Mouse (Mus musculus): ENCODE measurements at regions not wholly inside any gene's neighbourhood (a gene's known extent, or its start where the extent isn't known, plus 50 kb on each side); places are given as distances from the start of the nearest gene placed in this dataset.

- Histone ChIP-seq H3K27ac (ENCODE audit: control insufficient read depth, insufficient read depth, low read depth, low read length) (no peak overlapping the region), H3K27me3 (ENCODE audit: control insufficient read depth, insufficient read depth, low read length) (no peaks in the 10 kb centered on the region), H3K4me1 (ENCODE audit: control insufficient read depth, insufficient read depth, low read length) (no peaks in the 10 kb centered on the region), H3K4me3 (ENCODE audit: control insufficient read depth, low read depth, low read length) (no peak overlapping the region), H3K36me3 (ENCODE audit: control insufficient read depth, insufficient read depth, low read length) (no peaks in the 10 kb centered on the region)
- TF ChIP-seq POLR2A (IDR thresholded peaks at IDR 0.05; ENCODE audit: control insufficient read depth, low read depth, low read length) (no peak), CTCF (IDR thresholded peaks at IDR 0.05; ENCODE audit: control insufficient read depth, insufficient read depth, insufficient replicate concordance, low read depth, low read length) (no peak)
These were observed 105.9 kb upstream of the Mgat5 start for GRCm38 (mm10) chr1:127098871-127099420.

GRCm38 (mm10) chr1:127087616-127088015 lies 117.2 kb upstream of the Mgat5 start:
- Histone ChIP-seq H3K36me3 (ENCODE audit: control insufficient read depth, insufficient read depth, low read length) (no peaks in the 10 kb centered on the region), H3K4me3 (ENCODE audit: control insufficient read depth, low read depth, low read length) (no peak overlapping the region), H3K4me1 (ENCODE audit: control insufficient read depth, insufficient read depth, low read length) (no peaks in the 10 kb centered on the region), H3K27me3 (ENCODE audit: control insufficient read depth, insufficient read depth, low read length) (no peaks in the 10 kb centered on the region), H3K27ac (ENCODE audit: control insufficient read depth, insufficient read depth, low read depth, low read length) (no peak overlapping the region)
- no peak for TF ChIP-seq POLR2A (IDR thresholded peaks at IDR 0.05; ENCODE audit: control insufficient read depth, low read depth, low read length)
- no peak for TF ChIP-seq CTCF (IDR thresholded peaks at IDR 0.05; ENCODE audit: control insufficient read depth, insufficient read depth, insufficient replicate concordance, low read depth, low read length)

- Histone ChIP-seq H3K4me3 (ENCODE audit: control insufficient read depth, low read depth, low read length) (no peak overlapping the region), H3K4me1 (ENCODE audit: control insufficient read depth, insufficient read depth, low read length) (no peaks in the 10 kb centered on the region), H3K27me3 (ENCODE audit: control insufficient read depth, insufficient read depth, low read length) (no peaks in the 10 kb centered on the region), H3K36me3 (ENCODE audit: control insufficient read depth, insufficient read depth, low read length) (no peaks in the 10 kb centered on the region), H3K27ac (ENCODE audit: control insufficient read depth, insufficient read depth, low read depth, low read length) (no peak overlapping the region)
- TF ChIP-seq POLR2A (IDR thresholded peaks at IDR 0.05; ENCODE audit: control insufficient read depth, low read depth, low read length), result no peak
- TF ChIP-seq CTCF (IDR thresholded peaks at IDR 0.05; ENCODE audit: control insufficient read depth, insufficient read depth, insufficient replicate concordance, low read depth, low read length), result no peak
These were observed 118.8 kb upstream of the Mgat5 start for GRCm38 (mm10) chr1:127085988-127086387.

- no peak overlapping the region for H3K4me3 ChIP-seq (ENCODE audit: control insufficient read depth, low read depth, low read length)
- H3K27ac ChIP-seq (ENCODE audit: control insufficient read depth, insufficient read depth, low read depth, low read length), result no peak overlapping the region
- no peaks in the 10 kb centered on the region for H3K27me3 ChIP-seq (ENCODE audit: control insufficient read depth, insufficient read depth, low read length)
- no peaks in the 10 kb centered on the region for H3K36me3 ChIP-seq (ENCODE audit: control insufficient read depth, insufficient read depth, low read length)
- no peaks in the 10 kb centered on the region for H3K4me1 ChIP-seq (ENCODE audit: control insufficient read depth, insufficient read depth, low read length)
- no peak for TF ChIP-seq POLR2A (IDR thresholded peaks at IDR 0.05; ENCODE audit: control insufficient read depth, low read depth, low read length)
- no peak for TF ChIP-seq CTCF (IDR thresholded peaks at IDR 0.05; ENCODE audit: control insufficient read depth, insufficient read depth, insufficient replicate concordance, low read depth, low read length)
These were observed 121.0 kb upstream of the Mgat5 start for GRCm38 (mm10) chr1:127083761-127084308.

- H3K36me3 ChIP-seq (ENCODE audit: control insufficient read depth, insufficient read depth, low read length), result no peaks in the 10 kb centered on the region
- no peak overlapping the region for H3K4me3 ChIP-seq (ENCODE audit: control insufficient read depth, low read depth, low read length)
- H3K27ac ChIP-seq (ENCODE audit: control insufficient read depth, insufficient read depth, low read depth, low read length), result no peak overlapping the region
- TF ChIP-seq CTCF (IDR thresholded peaks at IDR 0.05; ENCODE audit: control insufficient read depth, insufficient read depth, insufficient replicate concordance, low read depth, low read length) (no peak), POLR2A (IDR thresholded peaks at IDR 0.05; ENCODE audit: control insufficient read depth, low read depth, low read length) (no peak)
- no peaks in the 10 kb centered on the region for H3K4me1 ChIP-seq (ENCODE audit: control insufficient read depth, insufficient read depth, low read length)
- H3K27me3 ChIP-seq (ENCODE audit: control insufficient read depth, insufficient read depth, low read length), result no peaks in the 10 kb centered on the region
These were observed 125.8 kb upstream of the Mgat5 start for GRCm38 (mm10) chr1:127079012-127079411.

- H3K27ac ChIP-seq (ENCODE audit: control insufficient read depth, insufficient read depth, low read depth, low read length), result no peak overlapping the region
- no peaks in the 10 kb centered on the region for H3K27me3 ChIP-seq (ENCODE audit: control insufficient read depth, insufficient read depth, low read length)
- no peak overlapping the region for H3K4me3 ChIP-seq (ENCODE audit: control insufficient read depth, low read depth, low read length)
- no peaks in the 10 kb centered on the region for H3K36me3 ChIP-seq (ENCODE audit: control insufficient read depth, insufficient read depth, low read length)
- H3K4me1 ChIP-seq (ENCODE audit: control insufficient read depth, insufficient read depth, low read length), result no peaks in the 10 kb centered on the region
- no peak for TF ChIP-seq POLR2A (IDR thresholded peaks at IDR 0.05; ENCODE audit: control insufficient read depth, low read depth, low read length)
- TF ChIP-seq CTCF (IDR thresholded peaks at IDR 0.05; ENCODE audit: control insufficient read depth, insufficient read depth, insufficient replicate concordance, low read depth, low read length), result no peak
These were observed 142.4 kb upstream of the Mgat5 start for GRCm38 (mm10) chr1:127062430-127062829.

- H3K4me3 ChIP-seq (ENCODE audit: control insufficient read depth, low read depth, low read length), result no peak overlapping the region
- TF ChIP-seq POLR2A (IDR thresholded peaks at IDR 0.05; ENCODE audit: control insufficient read depth, low read depth, low read length) (no peak), CTCF (IDR thresholded peaks at IDR 0.05; ENCODE audit: control insufficient read depth, insufficient read depth, insufficient replicate concordance, low read depth, low read length) (no peak)
- H3K27me3 ChIP-seq (ENCODE audit: control insufficient read depth, insufficient read depth, low read length), result no peaks in the 10 kb centered on the region
These were observed 158.9 kb upstream of the Mgat5 start for GRCm38 (mm10) chr1:127045711-127046420.

More at GRCm38 (mm10) chr1:127045711-127046420, 158.9 kb upstream of the Mgat5 start:
- Histone ChIP-seq H3K4me1 (ENCODE audit: control insufficient read depth, insufficient read depth, low read length) (no peaks in the 10 kb centered on the region), H3K27ac (ENCODE audit: control insufficient read depth, insufficient read depth, low read depth, low read length) (no peak overlapping the region), H3K36me3 (ENCODE audit: control insufficient read depth, insufficient read depth, low read length) (no peaks in the 10 kb centered on the region)
